ENCODE assay signal across 10 mouse cellular contexts in genomic region chr13:49093471-49093891, GRCm38 (mm10). TPM values are rescaled to one million over a fixed set of nuclear protein-coding genes. Genes with fewer than 3 reads are reported as not detected.
DNase-seq lines count a peak whose midpoint lies in the region.
"Had no signal": no experiment of that assay in that cellular context is flagged by ENCODE, and none has a peak within 500 bp of the region (broad histone marks: within the 10 kb centered on the region; RNA-seq: fewer than 3 reads in every experiment).

No protein-coding gene starts in this region.

- DNase-seq in gastrocnemius, postnatal 10 days = peak; percentile 22
- DNase-seq in gastrocnemius, adult 8-10 months (ENCODE audit: low spot score in 2 of 2) = no peak
- peak; percentile 11 for DNase-seq in ovary, postnatal 14 days (ENCODE audit: low spot score)
- no peak for DNase-seq in ovary, adult 18-20 months (ENCODE audit: low spot score)
- peak; percentile 69 for DNase-seq in cerebellum, adult 8-10 months
- DNase-seq in skeletal muscle tissue, adult 2 months (ENCODE audit: low read depth, low spot score) = peak; percentile 45
- no peak for DNase-seq in left cerebral cortex, adult 9 months (ENCODE audit: low spot score in 2 of 2)
- DNase-seq in layer of hippocampus, adult 18-20 months (ENCODE audit: low spot score in 2 of 2) = no peak
- DNase-seq: gastrocnemius, postnatal 36 days; lung, embryonic 14.5 days had no signal

RNA-seq across cellular contexts. Expression of gene Wnk2, which starts 54.3 kb away (rescaled TPM):
- total RNA-seq in gastrocnemius, postnatal 10 days (2021) = 10 to 100 TPM; 55.7 to 60.7 TPM
- total RNA-seq in gastrocnemius, adult 8-10 months (2022) = 10 to 100 TPM; 81.6 to 86.2 (median 81.9) TPM
- 100 to 1,000 TPM; 100 to 103 TPM for total RNA-seq in layer of hippocampus, adult 18-20 months (2021)

Comparison
In these comparisons a context has a peak if more than half of its experiments do, and no peak if none do; other contexts are left out.
1. DNase-seq: peak in gastrocnemius, postnatal 10 days (single experiment), ovary, postnatal 14 days (single experiment), cerebellum, adult 8-10 months (single experiment) and skeletal muscle tissue, adult 2 months (single experiment); none in gastrocnemius, adult 8-10 months (0 of 2), ovary, adult 18-20 months (single experiment), left cerebral cortex, adult 9 months (0 of 2) and layer of hippocampus, adult 18-20 months (0 of 2).